Mouse (Mus musculus) embryonic facial prominence, embryonic 14.5 days (tissue): ENCODE measurements around the gene Gm20696. TPM values are rescaled to one million over a fixed set of nuclear protein-coding genes. Genes with fewer than 3 reads are reported as not detected.

ENCODE experiments used
- ATAC-seq: fragments of 200-750 bp; cut with Nextera tagmentation; 2 replicates; pipeline ENCODE4 v1.8.0; 2017; ENCODE audit warnings: low read depth, moderate number of reproducible peaks, moderate TSS enrichment
- DNase-seq: peaks from one replicate; pipeline ENCODE4 v3.0.0-alpha.2; 2015; ENCODE audit warnings: low spot score
- H3K27ac ChIP-seq: fragments of 300-500 bp; sonication (generic); replicated peaks from 2 replicates; pipeline ENCODE4 v1.5.1; 2014; ENCODE audit warnings: low read depth, mild to moderate bottlenecking, low read length, moderate library complexity
- H3K27me3 ChIP-seq: fragments of 300-500 bp; sonication (generic); replicated peaks from 2 replicates; pipeline ENCODE4 v1.6.1; 2014; ENCODE audit warnings: low read length; ENCODE audit not compliant: control insufficient read depth, insufficient read depth
- H3K36me3 ChIP-seq: fragments of 300-500 bp; sonication (generic); 2 replicates; pipeline ENCODE4 v1.6.1; 2014; ENCODE audit warnings: low read length, mixed read lengths; ENCODE audit not compliant: control insufficient read depth, insufficient read depth
- H3K4me1 ChIP-seq: fragments of 300-500 bp; sonication (generic); 2 replicates; pipeline ENCODE4 v1.6.1; 2014; ENCODE audit warnings: antibody characterized with exemption, low read length; ENCODE audit not compliant: control insufficient read depth, insufficient read depth
- H3K4me2 ChIP-seq: fragments of 300-500 bp; sonication (generic); 2 replicates; pipeline ENCODE4 v1.6.1; 2014; ENCODE audit warnings: low read depth, mild to moderate bottlenecking, low read length, moderate library complexity, mixed read lengths
- H3K4me3 ChIP-seq: fragments of 300-500 bp; sonication (generic); 2 replicates; pipeline ENCODE4 v1.5.1; 2014; ENCODE audit warnings: low read depth, mild to moderate bottlenecking, low read length
- H3K9ac ChIP-seq: fragments of 300-500 bp; sonication (generic); 2 replicates; pipeline ENCODE4 v1.6.1; 2014; ENCODE audit warnings: low read depth, mild to moderate bottlenecking, low read length, moderate library complexity, mixed read lengths
- H3K9me3 ChIP-seq: fragments of 300-500 bp; sonication (generic); 2 replicates; pipeline ENCODE4 v1.6.1; 2016; ENCODE audit warnings: low read length; ENCODE audit not compliant: control insufficient read depth
- WGBS: fragments of 180-500 bp; shearing (Covaris S2); extraction: QIAGEN DNeasy Blood & Tissue Kit; methylation state at CpG from one replicate; pipeline ENCODE4 v1.1.7; 2014; 5-methylcytosine and 5-hydroxymethylcytosine counted together
- polyA plus RNA-seq: library from polyadenylated mRNA; unstranded; fragments of >200 nt; fragmentation: Nextera tagmentation; extraction: Ambion mirVana; gene quantifications from 2 replicates; pipeline ENCODE4 v1.2.1, GENCODE M21; 2014

The Gm20696 gene
- polyA plus RNA-seq, 1 experiment from 2014 or later: 3.0 TPM

DNA sequence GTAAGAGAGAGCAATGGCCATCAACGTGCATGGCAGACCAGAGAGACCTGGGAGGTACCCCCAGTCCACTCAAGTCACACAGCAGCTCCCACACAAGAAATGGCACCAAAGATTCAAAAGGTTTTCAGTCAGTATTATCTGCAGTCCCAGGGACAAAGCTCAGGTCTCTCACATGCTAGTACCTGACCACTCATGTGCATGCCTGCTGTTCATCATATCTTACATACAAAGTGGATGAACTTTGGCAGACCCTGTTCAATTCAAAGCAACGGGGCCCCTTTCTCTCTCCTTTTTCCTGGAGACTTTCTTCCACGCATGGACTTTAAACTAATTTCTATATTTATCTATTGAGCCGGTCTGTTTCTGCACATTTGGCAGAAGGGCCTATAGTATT is 404.9 kb downstream of the Gm20696 start:
- ATAC-seq (no peak), DNase-seq (no peak)
- Histone ChIP-seq H3K4me1 (peaks cover 39% of the 10 kb centered on the region), H3K27me3 (no peaks in the 10 kb centered on the region), H3K4me3 (no peak overlapping the region), H3K9ac (no peak overlapping the region), H3K36me3 (no peaks in the 10 kb centered on the region), H3K27ac (no peak overlapping the region), H3K9me3 (no peaks in the 10 kb centered on the region), H3K4me2 (no peak overlapping the region)
- WGBS: 35% methylated on average over 4 of the region's 4 CpGs

GRCm38 (mm10) chr6:99260941-99261736 is 405.5 kb downstream of the Gm20696 start:
- no peak overlapping the region for H3K4me2 ChIP-seq
- peaks cover 33% of the 10 kb centered on the region for H3K4me1 ChIP-seq
- H3K4me3 ChIP-seq: no peak overlapping the region
- WGBS: 63% methylated on average over 11 of the region's 11 CpGs
- H3K9ac ChIP-seq: no peak overlapping the region
- no peak overlapping the region for H3K27ac ChIP-seq
- no peaks in the 10 kb centered on the region for H3K9me3 ChIP-seq
- H3K27me3 ChIP-seq: no peaks in the 10 kb centered on the region
- DNase-seq (no peak), ATAC-seq (no peak)
- H3K36me3 ChIP-seq: no peaks in the 10 kb centered on the region

GRCm38 (mm10) chr6:99258346-99258745 is 408.3 kb downstream of the Gm20696 start:
- H3K4me3 ChIP-seq: no peak overlapping the region
- ATAC-seq (no peak), DNase-seq (no peak)
- no peak overlapping the region for H3K4me2 ChIP-seq
- no peak overlapping the region for H3K9ac ChIP-seq
- H3K4me1 ChIP-seq: peaks cover 7% of the 10 kb centered on the region
- H3K36me3 ChIP-seq: no peaks in the 10 kb centered on the region
- 69% methylated on average over 5 of the region's 5 CpGs for WGBS
- no peak overlapping the region for H3K27ac ChIP-seq
- no peaks in the 10 kb centered on the region for H3K9me3 ChIP-seq
- no peaks in the 10 kb centered on the region for H3K27me3 ChIP-seq

GRCm38 (mm10) chr6:99257676-99258075 is 408.9 kb downstream of the Gm20696 start:
- H3K36me3 ChIP-seq: no peaks in the 10 kb centered on the region
- no peaks in the 10 kb centered on the region for H3K27me3 ChIP-seq
- no peak overlapping the region for H3K4me3 ChIP-seq
- H3K9me3 ChIP-seq: no peaks in the 10 kb centered on the region
- ATAC-seq: no peak
- DNase-seq: no peak
- H3K27ac ChIP-seq: no peak overlapping the region
- peaks cover 6% of the 10 kb centered on the region for H3K4me1 ChIP-seq
- no peak overlapping the region for H3K4me2 ChIP-seq
- WGBS: 77% methylated on average over 2 of the region's 2 CpGs
- H3K9ac ChIP-seq: no peak overlapping the region

DNA sequence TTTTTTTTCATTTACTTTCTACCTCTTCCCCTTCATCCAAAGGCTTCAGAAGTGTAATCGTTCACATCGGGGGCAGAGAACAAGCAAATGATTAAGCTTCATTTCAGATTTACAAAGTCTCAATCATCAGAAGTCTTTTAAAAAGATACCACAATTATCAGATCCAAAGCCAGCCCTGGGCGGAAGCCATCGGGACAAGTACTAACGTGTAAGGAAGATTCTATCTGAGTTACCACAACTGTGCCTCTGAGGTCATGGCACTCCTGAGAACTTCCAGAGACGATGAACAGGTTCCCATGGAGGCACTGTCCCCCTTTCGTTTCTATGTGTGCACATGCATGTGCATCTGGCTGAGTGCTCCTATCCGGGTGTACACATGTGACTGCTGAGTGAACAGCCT is 413.3 kb downstream of the Gm20696 start:
- H3K27me3 ChIP-seq: no peaks in the 10 kb centered on the region
- no peak overlapping the region for H3K4me2 ChIP-seq
- WGBS: 72% methylated on average over 8 of the region's 8 CpGs
- no peak overlapping the region for H3K9ac ChIP-seq
- H3K4me3 ChIP-seq: no peak overlapping the region
- H3K9me3 ChIP-seq: no peaks in the 10 kb centered on the region
- DNase-seq (peak; percentile 40), ATAC-seq (no peak)
- H3K36me3 ChIP-seq: no peaks in the 10 kb centered on the region
- no peaks in the 10 kb centered on the region for H3K4me1 ChIP-seq
- H3K27ac ChIP-seq: no peak overlapping the region

DNA sequence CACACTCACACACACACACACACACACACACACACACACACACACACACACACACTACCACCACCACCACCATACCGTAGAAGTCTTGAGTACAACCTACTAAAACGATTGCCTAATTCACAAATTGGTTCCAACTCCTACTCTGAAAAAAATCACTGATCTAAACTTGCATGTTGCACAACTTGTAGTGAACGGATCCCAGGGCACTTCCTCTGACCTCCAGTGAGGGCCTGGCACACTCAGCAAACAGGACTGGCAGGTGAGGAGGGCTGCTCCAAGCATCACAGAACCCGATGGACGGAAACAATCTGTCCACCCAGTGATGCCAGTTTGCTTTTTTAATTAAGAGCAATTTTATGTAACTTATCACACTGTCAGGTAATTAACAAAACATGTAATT is 413.8 kb downstream of the Gm20696 start:
- WGBS: 72% methylated on average over 5 of the region's 5 CpGs
- no peak overlapping the region for H3K27ac ChIP-seq
- no peak overlapping the region for H3K4me2 ChIP-seq
- H3K9me3 ChIP-seq: no peaks in the 10 kb centered on the region
- ATAC-seq (no peak), DNase-seq (no peak)
- H3K36me3 ChIP-seq: no peaks in the 10 kb centered on the region
- no peaks in the 10 kb centered on the region for H3K4me1 ChIP-seq
- H3K4me3 ChIP-seq: no peak overlapping the region
- H3K27me3 ChIP-seq: no peaks in the 10 kb centered on the region
- no peak overlapping the region for H3K9ac ChIP-seq

- WGBS: 82% methylated on average over 4 of the region's 4 CpGs
- Histone ChIP-seq H3K4me3 (no peak overlapping the region), H3K9me3 (no peaks in the 10 kb centered on the region), H3K27me3 (no peaks in the 10 kb centered on the region), H3K9ac (no peak overlapping the region), H3K4me2 (no peak overlapping the region), H3K27ac (no peak overlapping the region), H3K36me3 (no peaks in the 10 kb centered on the region), H3K4me1 (no peaks in the 10 kb centered on the region)
- ATAC-seq: 0 out of 2 replicates have a peak, but pooled peaks have one; percentile 41
- no peak for DNase-seq
Observed at GRCm38 (mm10) chr6:99251924-99252323, 414.7 kb downstream of the Gm20696 start.

- ATAC-seq (0 out of 2 replicates have a peak, but pooled peaks have one; percentile 37), DNase-seq (no peak)
- no peak overlapping the region for H3K4me2 ChIP-seq
- no peaks in the 10 kb centered on the region for H3K36me3 ChIP-seq
- 73% methylated on average over 3 of the region's 3 CpGs for WGBS
- H3K9me3 ChIP-seq: no peaks in the 10 kb centered on the region
- no peaks in the 10 kb centered on the region for H3K27me3 ChIP-seq
- no peak overlapping the region for H3K27ac ChIP-seq
- H3K9ac ChIP-seq: no peak overlapping the region
- H3K4me3 ChIP-seq: no peak overlapping the region
- H3K4me1 ChIP-seq: no peaks in the 10 kb centered on the region
Observed at GRCm38 (mm10) chr6:99251222-99251621, 415.4 kb downstream of the Gm20696 start.

DNA sequence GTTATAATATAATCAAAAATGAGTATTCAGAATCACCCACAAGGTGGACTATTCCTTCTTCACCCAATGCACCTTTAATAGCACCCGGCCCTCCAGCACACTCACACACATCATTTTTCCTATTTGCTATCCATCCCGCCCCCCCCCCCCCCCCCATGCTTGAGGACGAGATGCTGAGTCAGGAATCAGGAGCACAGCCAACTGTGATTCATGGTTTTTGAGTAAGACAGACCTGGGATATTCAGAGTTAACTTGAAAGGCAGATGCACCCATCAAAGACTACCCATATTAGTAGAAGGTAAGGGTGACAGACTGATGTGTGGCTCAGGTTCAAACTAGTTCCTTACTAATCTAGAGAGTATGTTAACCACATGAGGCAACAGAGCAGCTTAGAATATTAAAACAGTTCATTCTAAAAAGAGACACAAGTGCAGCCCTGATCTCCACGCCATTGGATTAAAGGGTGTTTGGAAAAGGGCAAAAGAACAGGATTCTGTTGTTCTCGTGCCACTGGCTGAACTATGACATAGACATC is 417.0 kb downstream of the Gm20696 start:
- WGBS: 81% methylated on average over 5 of the region's 5 CpGs
- no peak overlapping the region for H3K9ac ChIP-seq
- ATAC-seq: no peak
- H3K36me3 ChIP-seq: no peaks in the 10 kb centered on the region
- H3K4me2 ChIP-seq: no peak overlapping the region
- H3K27me3 ChIP-seq: no peaks in the 10 kb centered on the region
- no peak overlapping the region for H3K4me3 ChIP-seq
- H3K4me1 ChIP-seq: no peaks in the 10 kb centered on the region
- no peaks in the 10 kb centered on the region for H3K9me3 ChIP-seq
- no peak for DNase-seq
- no peak overlapping the region for H3K27ac ChIP-seq
